16 mouse cellular contexts compared by ENCODE assay signal in genomic region chr3:108117465-108117864, GRCm38 (mm10). TPM values are rescaled to one million over a fixed set of nuclear protein-coding genes. Genes with fewer than 3 reads are reported as not detected.
"Had no signal": no experiment of that assay in that cellular context is flagged by ENCODE, and none has a peak within 500 bp of the region (broad histone marks: within the 10 kb centered on the region; RNA-seq: fewer than 3 reads in every experiment).

No protein-coding gene starts in this region.

- H3K4me1 ChIP-seq: neural tube, embryonic 13.5 days; neural tube, embryonic 15.5 days; stomach, embryonic 15.5 days had no signal

- H3K9me3 ChIP-seq: neural tube, embryonic 13.5 days; neural tube, embryonic 15.5 days; stomach, embryonic 15.5 days had no signal

- H3K4me3 ChIP-seq: neural tube, embryonic 13.5 days; neural tube, embryonic 15.5 days; stomach, embryonic 15.5 days had no signal

- H3K27ac ChIP-seq: neural tube, embryonic 13.5 days; neural tube, embryonic 15.5 days; stomach, embryonic 15.5 days had no signal

- DNase-seq: retina, postnatal 1 day; right cerebral cortex, adult 18-20 months; right cerebral cortex, postnatal 14 days; right cerebral cortex, postnatal 25 days; right cerebral cortex, postnatal 4 days; spleen, adult 18-20 months; thymus, adult 18-20 months; thymus, adult 2 months; thymus, postnatal 14 days; thymus, postnatal 25 days; thymus, postnatal 36 days; thymus, postnatal 4 days had no signal

- H3K4me2 ChIP-seq: neural tube, embryonic 13.5 days; neural tube, embryonic 15.5 days; stomach, embryonic 15.5 days had no signal

- H3K27me3 ChIP-seq: neural tube, embryonic 13.5 days; neural tube, embryonic 15.5 days; stomach, embryonic 15.5 days had no signal

- H3K9ac ChIP-seq: neural tube, embryonic 13.5 days; neural tube, embryonic 15.5 days; stomach, embryonic 15.5 days had no signal

RNA-seq across cellular contexts. Expression of gene Gpr61, which starts 37.2 kb away (rescaled TPM):
- polyA plus RNA-seq: spleen, adult 2 months; thymus, adult 2 months had no signal
